Comparison of ENCODE assay signal across 8 mouse cellular contexts in the genomic region with DNA sequence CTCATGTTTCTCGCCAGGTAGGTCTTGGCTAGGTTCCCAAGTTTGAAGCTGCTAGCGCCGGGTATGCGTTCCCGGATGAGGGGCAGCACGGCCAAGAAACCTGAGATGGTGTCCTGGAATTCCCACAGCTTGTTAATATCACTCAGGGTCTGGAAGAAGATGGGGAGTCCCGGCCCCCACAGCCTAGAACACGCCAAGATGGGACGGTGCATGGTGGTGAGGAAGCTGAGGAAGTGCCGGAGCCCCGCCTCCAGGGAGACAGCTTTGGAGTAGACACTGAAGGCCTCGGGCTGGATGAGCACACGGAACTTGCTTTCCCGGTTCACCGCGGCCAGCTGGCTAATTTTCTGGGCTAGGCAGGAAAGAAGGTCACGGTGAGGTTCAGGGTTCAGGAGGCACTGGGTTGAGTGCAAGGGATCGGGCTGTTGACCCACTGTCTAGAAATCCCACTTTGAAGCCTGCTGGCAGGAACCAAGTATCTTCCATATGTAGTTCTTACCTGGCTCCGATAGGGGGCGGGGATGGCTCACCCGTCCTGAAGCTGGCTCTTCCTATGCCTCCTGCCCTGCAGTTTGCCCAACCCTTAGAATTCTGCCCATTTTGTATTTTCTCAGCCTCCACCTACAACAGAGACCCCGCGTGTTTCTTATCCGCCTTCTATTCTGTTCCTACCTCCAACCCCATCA. TPM values are rescaled to one million over a fixed set of nuclear protein-coding genes. Genes with fewer than 3 reads are reported as not detected.
DNase-seq lines count a peak whose midpoint lies in the region; ATAC-seq and TF ChIP-seq lines count a peak whose summit lies in the region.
"Had no signal": no experiment of that assay in that cellular context is flagged by ENCODE, and none has a peak within 500 bp of the region (broad histone marks: within the 10 kb centered on the region; RNA-seq: fewer than 3 reads in every experiment).

No protein-coding gene starts in this region.

- H3K9ac ChIP-seq in kidney, embryonic 16.5 days (replicated peaks; ENCODE audit: low read length): no peak overlapping the region
- no peak overlapping the region for H3K9ac ChIP-seq in liver, embryonic 14.5 days (replicated peaks)
- no peak overlapping the region for H3K9ac ChIP-seq in stomach, postnatal 0 days (ENCODE audit: low read length)

- peaks cover 19% of the 10 kb centered on the region for H3K4me1 ChIP-seq in kidney, embryonic 16.5 days (ENCODE audit: insufficient read depth, low read length)
- H3K4me1 ChIP-seq in embryonic facial prominence, embryonic 10.5 days: peaks cover 14% of the 10 kb centered on the region
- H3K4me1 ChIP-seq in liver, embryonic 14.5 days (replicated peaks; ENCODE audit: control insufficient read depth in 2 of 2, insufficient read depth in 2 of 2, low read length in 1 of 2): peaks cover 3 to 4% of the 10 kb centered on the region in 2 experiments
- H3K4me1 ChIP-seq in stomach, postnatal 0 days (replicated peaks; ENCODE audit: control insufficient read depth, insufficient read depth): no peaks in the 10 kb centered on the region

- no peak overlapping the region for H3K4me3 ChIP-seq in kidney, embryonic 16.5 days (ENCODE audit: low read length)
- no peak overlapping the region for H3K4me3 ChIP-seq in C2C12 (ENCODE audit: insufficient read depth, poor library complexity, severe bottlenecking)
- no peak overlapping the region for H3K4me3 ChIP-seq in embryonic facial prominence, embryonic 10.5 days
- no peak overlapping the region for H3K4me3 ChIP-seq in liver, embryonic 14.5 days (ENCODE audit: insufficient read depth in 1 of 2, low read depth in 2 of 2, low read length in 2 of 2)
- H3K4me3 ChIP-seq in stomach, postnatal 0 days (ENCODE audit: low read depth, low read length): no peak overlapping the region

- no peaks in the 10 kb centered on the region for H3K79me2 ChIP-seq in C2C12 (ENCODE audit: control insufficient read depth, insufficient read depth)

- H3K27me3 ChIP-seq in kidney, embryonic 16.5 days (ENCODE audit: insufficient read depth, low read length): no peaks in the 10 kb centered on the region
- no peaks in the 10 kb centered on the region for H3K27me3 ChIP-seq in C2C12 (ENCODE audit: control insufficient read depth, insufficient read depth, insufficient read length)
- no peaks in the 10 kb centered on the region for H3K27me3 ChIP-seq in embryonic facial prominence, embryonic 10.5 days (replicated peaks; ENCODE audit: low read depth, poor library complexity, severe bottlenecking)
- H3K27me3 ChIP-seq in liver, embryonic 14.5 days (ENCODE audit: control insufficient read depth, insufficient read depth, low read length): no peaks in the 10 kb centered on the region
- H3K27me3 ChIP-seq in stomach, postnatal 0 days (ENCODE audit: control insufficient read depth, insufficient read depth, low read length): no peaks in the 10 kb centered on the region

- no peaks in the 10 kb centered on the region for H3K9me3 ChIP-seq in kidney, embryonic 16.5 days (ENCODE audit: low read length)
- H3K9me3 ChIP-seq in embryonic facial prominence, embryonic 10.5 days: no peaks in the 10 kb centered on the region
- no peaks in the 10 kb centered on the region for H3K9me3 ChIP-seq in liver, embryonic 14.5 days (ENCODE audit: control insufficient read depth, low read length)
- no peaks in the 10 kb centered on the region for H3K9me3 ChIP-seq in stomach, postnatal 0 days (ENCODE audit: control insufficient read depth, low read length)

- peak; percentile 59 for DNase-seq in kidney, adult 18-20 months
- peak; percentile 23 for DNase-seq in Muller cell, postnatal 12 days (ENCODE audit: inconsistent ontology term)
- DNase-seq in embryonic facial prominence, embryonic 10.5 days (ENCODE audit: low spot score): peak; percentile 62
- DNase-seq in liver, embryonic 14.5 days (ENCODE audit: low read depth in 3 of 3, low spot score in 3 of 3): peak in 1 of 3 experiments; percentile 33
- peak; percentile 67 for DNase-seq in stomach, postnatal 0 days (ENCODE audit: low spot score)

- H3K27ac ChIP-seq in kidney, embryonic 16.5 days (ENCODE audit: low read length): no peak overlapping the region
- no peak overlapping the region for H3K27ac ChIP-seq in embryonic facial prominence, embryonic 10.5 days (replicated peaks)
- no peak overlapping the region for H3K27ac ChIP-seq in liver, embryonic 14.5 days
- H3K27ac ChIP-seq in stomach, postnatal 0 days (replicated peaks): no peak overlapping the region

- H3K79me3 ChIP-seq in C2C12 (ENCODE audit: low read depth): no peaks in the 10 kb centered on the region

- no peak overlapping the region for H3K4me2 ChIP-seq in kidney, embryonic 16.5 days (replicated peaks; ENCODE audit: low read depth, low read length)
- H3K4me2 ChIP-seq in liver, embryonic 14.5 days (ENCODE audit: low read depth): no peak overlapping the region
- H3K4me2 ChIP-seq in stomach, postnatal 0 days (replicated peaks; ENCODE audit: low read depth): no peak overlapping the region

- H3ac ChIP-seq in C2C12 (ENCODE audit: control insufficient read depth, insufficient read length, low read depth): no peak overlapping the region

- no peak for ATAC-seq in kidney, embryonic 16.5 days (ENCODE audit: low FRiP score, low TSS enrichment)
- ATAC-seq in liver, embryonic 14.5 days (ENCODE audit: insufficient read depth): no peak
- no peak for ATAC-seq in stomach, postnatal 0 days (ENCODE audit: low FRiP score, low TSS enrichment)

- no peak for TF ChIP-seq EP300 in liver, embryonic 14.5 days (IDR thresholded peaks at IDR 0.05; ENCODE audit: low read depth)
- TF ChIP-seq EP300 in stomach, postnatal 0 days (optimal IDR thresholded peaks at IDR 0.05): no peak

- TF ChIP-seq CTCF in C2C12 (IDR thresholded peaks at IDR 0.05; ENCODE audit: control insufficient read depth, insufficient read depth, insufficient read length): peak; percentile 29
- peak; percentile 86 for TF ChIP-seq CTCF in liver, embryonic 14.5 days (IDR thresholded peaks at IDR 0.05; ENCODE audit: low read depth)
- peak; percentile 75 for TF ChIP-seq CTCF in stomach, postnatal 0 days (IDR thresholded peaks at IDR 0.05; ENCODE audit: low read depth)

- H3K36me3 ChIP-seq in kidney, embryonic 16.5 days (ENCODE audit: insufficient read depth, low read length): peaks cover 46% of the 10 kb centered on the region
- peaks cover 51% of the 10 kb centered on the region for H3K36me3 ChIP-seq in C2C12 (ENCODE audit: control insufficient read depth, insufficient read depth)
- H3K36me3 ChIP-seq in embryonic facial prominence, embryonic 10.5 days (replicated peaks): peaks cover 49% of the 10 kb centered on the region
- peaks cover 44% of the 10 kb centered on the region for H3K36me3 ChIP-seq in liver, embryonic 14.5 days (replicated peaks; ENCODE audit: control insufficient read depth, insufficient read depth, low read depth)
- H3K36me3 ChIP-seq in stomach, postnatal 0 days (ENCODE audit: control insufficient read depth, insufficient read depth, low read length): peaks cover 11% of the 10 kb centered on the region; the same call in 1 of the 2 replicates

- WGBS in kidney, embryonic 16.5 days: 60% methylated on average over 24 of the region's 24 CpGs
- 66% methylated on average over 24 of the region's 24 CpGs for WGBS in embryonic facial prominence, embryonic 10.5 days
- WGBS in liver, embryonic 14.5 days (ENCODE audit: insufficient replicate concordance): 71% methylated on average over 24 of the region's 24 CpGs
- 65% methylated on average over 24 of the region's 24 CpGs for WGBS in stomach, postnatal 0 days

TF ChIP-seq in C2C12, 6 proteins besides CTCF, POLR2A, EP300 and RAD21:
- no peak for TF ChIP-seq USF1 (IDR thresholded peaks at IDR 0.05; ENCODE audit: low read depth)
- TF ChIP-seq CEBPB (IDR thresholded peaks at IDR 0.05; ENCODE audit: low read depth): no peak
- TF ChIP-seq FOSL1 (IDR thresholded peaks at IDR 0.05; ENCODE audit: insufficient read depth, low read length, poor library complexity, severe bottlenecking): no peak
- TF ChIP-seq MYOD1 (IDR thresholded peaks at IDR 0.05; ENCODE audit: control insufficient read depth, insufficient read length, low read depth): no peak
- TF ChIP-seq MAX (IDR thresholded peaks at IDR 0.05): no peak
- no peak for TF ChIP-seq MYOG (IDR thresholded peaks at IDR 0.05; ENCODE audit: control insufficient read depth, extremely low read depth, insufficient read length)

RNA-seq across cellular contexts. Expression of a gene that starts 16.2 kb away (rescaled TPM):
- 0.17 and 0.23 TPM in 2 replicates for polyA plus RNA-seq in kidney, embryonic 16.5 days (2015; fragmentation: Nextera tagmentation; extraction: Ambion mirVana)
- 0.07 TPM for polyA plus RNA-seq in C2C12 (2012; fragmentation: generic; extraction: Trizol)
- 1.5 and 2.2 TPM in 2 replicates for polyA plus RNA-seq in embryonic facial prominence, embryonic 10.5 days (2016; fragmentation: Nextera tagmentation; extraction: Ambion mirVana)
- 0.03 and 0.35 TPM in 2 replicates for polyA plus RNA-seq in liver, embryonic 14.5 days (2012; rRNA removed)
- not detected in 2 replicates for polyA plus RNA-seq in liver, embryonic 14.5 days (2014; fragmentation: Nextera tagmentation; extraction: Ambion mirVana)
- 0.45 and 0.69 TPM in 2 replicates for polyA plus RNA-seq in stomach, postnatal 0 days (2015; fragmentation: Nextera tagmentation; extraction: Ambion mirVana)
- polyA plus RNA-seq: liver, embryonic 16.5 days had no signal

RNA-seq across cellular contexts. Expression of a gene that starts 16.3 kb away (rescaled TPM):
- polyA plus RNA-seq in kidney, embryonic 16.5 days (2015; fragmentation: Nextera tagmentation; extraction: Ambion mirVana): 94.8 and 96.1 TPM in 2 replicates
- polyA plus RNA-seq in C2C12 (2012; fragmentation: generic; extraction: Trizol): 10.3 TPM
- polyA plus RNA-seq in embryonic facial prominence, embryonic 10.5 days (2016; fragmentation: Nextera tagmentation; extraction: Ambion mirVana): 13.8 and 18.2 TPM in 2 replicates
- polyA plus RNA-seq in liver, embryonic 14.5 days (2012; rRNA removed): 3.3 and 3.6 TPM in 2 replicates
- polyA plus RNA-seq in liver, embryonic 14.5 days (2014; fragmentation: Nextera tagmentation; extraction: Ambion mirVana): 1.1 and 1.7 TPM in 2 replicates
- polyA plus RNA-seq in stomach, postnatal 0 days (2015; fragmentation: Nextera tagmentation; extraction: Ambion mirVana): 46.5 and 58.7 TPM in 2 replicates

RNA-seq across cellular contexts. Expression of a gene that starts 29.2 kb away (rescaled TPM):
- 26.7 TPM in 2 replicates for polyA plus RNA-seq in kidney, embryonic 16.5 days (2015; fragmentation: Nextera tagmentation; extraction: Ambion mirVana)
- 24.3 TPM for polyA plus RNA-seq in C2C12 (2012; fragmentation: generic; extraction: Trizol)
- polyA plus RNA-seq in embryonic facial prominence, embryonic 10.5 days (2016; fragmentation: Nextera tagmentation; extraction: Ambion mirVana): 17.2 and 17.6 TPM in 2 replicates
- 16.7 and 17.6 TPM in 2 replicates for polyA plus RNA-seq in liver, embryonic 14.5 days (2012; rRNA removed)
- 17.1 and 19.3 TPM in 2 replicates for polyA plus RNA-seq in liver, embryonic 14.5 days (2014; fragmentation: Nextera tagmentation; extraction: Ambion mirVana)
- polyA plus RNA-seq in stomach, postnatal 0 days (2015; fragmentation: Nextera tagmentation; extraction: Ambion mirVana): 5.2 and 6.7 TPM in 2 replicates

RNA-seq across cellular contexts. Expression of a gene that starts 32.6 kb away (rescaled TPM):
- 33.8 and 35.8 TPM in 2 replicates for polyA plus RNA-seq in kidney, embryonic 16.5 days (2015; fragmentation: Nextera tagmentation; extraction: Ambion mirVana)
- polyA plus RNA-seq in C2C12 (2012; fragmentation: generic; extraction: Trizol): 13.4 TPM
- 28.4 and 30.2 TPM in 2 replicates for polyA plus RNA-seq in embryonic facial prominence, embryonic 10.5 days (2016; fragmentation: Nextera tagmentation; extraction: Ambion mirVana)
- 4.1 and 4.8 TPM in 2 replicates for polyA plus RNA-seq in liver, embryonic 14.5 days (2012; rRNA removed)
- polyA plus RNA-seq in liver, embryonic 14.5 days (2014; fragmentation: Nextera tagmentation; extraction: Ambion mirVana): 2.5 and 3.8 TPM in 2 replicates
- polyA plus RNA-seq in stomach, postnatal 0 days (2015; fragmentation: Nextera tagmentation; extraction: Ambion mirVana): 19.9 and 20.4 TPM in 2 replicates

Comparison
In these comparisons a context has a peak if more than half of its experiments do, and no peak if none do; other contexts are left out.
1. CTCF ChIP-seq: peak in every context shown above with its lines; median percentile 86 in liver, embryonic 14.5 days; 75 in stomach, postnatal 0 days; 29 in C2C12.